Mouse (Mus musculus): ENCODE results near the gene Pgbd5.
"Not testable (repeated sequence)": the region's sequence is repeated elsewhere in the genome, so short reads cannot be mapped to it uniquely, and the experiment has no call there.

Pgbd5 gene

GRCm38 (mm10) chr8:124429417-124429816, 10.0 kb downstream of the Pgbd5 start:
- DNase-seq: peak; percentile 75

- not testable (repeated sequence) for DNase-seq
Observed at GRCm38 (mm10) chr8:124428721-124429120, 10.7 kb downstream of the Pgbd5 start.

- no peak for DNase-seq
Observed at GRCm38 (mm10) chr8:124421413-124421812, 18.0 kb downstream of the Pgbd5 start.

GRCm38 (mm10) chr8:124418927-124419326, 20.5 kb downstream of the Pgbd5 start:
- no peak for DNase-seq

GRCm38 (mm10) chr8:124418185-124418584, 21.3 kb downstream of the Pgbd5 start:
- DNase-seq: no peak

- no peak for DNase-seq
Observed at GRCm38 (mm10) chr8:124416646-124417045, 22.8 kb downstream of the Pgbd5 start.

- DNase-seq: no peak
Observed at GRCm38 (mm10) chr8:124415789-124416188, 23.7 kb downstream of the Pgbd5 start.

- DNase-seq: peak; percentile 56
Observed at GRCm38 (mm10) chr8:124415002-124415401, 24.5 kb downstream of the Pgbd5 start.

GRCm38 (mm10) chr8:124413244-124413965, 26.1 kb downstream of the Pgbd5 start:
- no peak for DNase-seq

GRCm38 (mm10) chr8:124412496-124413243, 26.8 kb downstream of the Pgbd5 start:
- DNase-seq: no peak

GRCm38 (mm10) chr8:124404471-124405260, 34.8 kb downstream of the Pgbd5 start:
- DNase-seq: no peak

- DNase-seq: no peak
Observed at GRCm38 (mm10) chr8:124403876-124404275, 35.6 kb downstream of the Pgbd5 start.

GRCm38 (mm10) chr8:124399403-124399861, 40.0 kb downstream of the Pgbd5 start:
- peak; percentile 52 for DNase-seq

GRCm38 (mm10) chr8:124398843-124399402, 40.5 kb downstream of the Pgbd5 start:
- peak; percentile 52 for DNase-seq

GRCm38 (mm10) chr8:124397321-124398065, 42.0 kb downstream of the Pgbd5 start:
- peak; percentile 63 for DNase-seq

- DNase-seq: no peak
Observed at GRCm38 (mm10) chr8:124396531-124396930, 42.9 kb downstream of the Pgbd5 start.

- DNase-seq: no peak
Observed at GRCm38 (mm10) chr8:124395392-124395791, 44.1 kb downstream of the Pgbd5 start.

GRCm38 (mm10) chr8:124394951-124395350, 44.5 kb downstream of the Pgbd5 start:
- no peak for DNase-seq

GRCm38 (mm10) chr8:124393927-124394326, 45.5 kb downstream of the Pgbd5 start:
- DNase-seq: peak; percentile 68

- no peak for DNase-seq
Observed at GRCm38 (mm10) chr8:124393013-124393412, 46.4 kb downstream of the Pgbd5 start.

- DNase-seq: no peak
Observed at GRCm38 (mm10) chr8:124392271-124393012, 47.0 kb downstream of the Pgbd5 start.
